In the genomic region with DNA sequence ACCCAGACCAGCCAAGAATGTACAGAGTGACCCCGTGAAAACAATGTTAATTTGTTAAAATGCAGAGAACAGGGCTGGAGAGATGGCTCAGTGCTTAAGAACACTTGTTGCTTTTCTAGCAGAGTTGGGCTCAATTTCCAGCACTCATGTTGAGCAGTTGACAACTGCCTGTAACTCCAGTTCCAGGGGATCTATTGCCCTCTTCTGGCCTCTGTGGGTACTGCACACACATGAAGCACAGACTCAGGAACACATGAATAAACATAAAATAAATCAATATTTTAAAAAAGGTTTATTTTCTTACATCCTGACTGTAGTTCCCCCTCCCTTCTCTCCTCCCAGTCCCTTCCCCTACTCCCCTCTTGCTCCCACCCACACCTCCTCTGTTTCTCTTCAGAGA, we compare ENCODE assay signal across 19 mouse cellular contexts. TPM values are rescaled to one million over a fixed set of nuclear protein-coding genes. Genes with fewer than 3 reads are reported as not detected.
DNase-seq lines count a peak whose midpoint lies in the region; ATAC-seq and TF ChIP-seq lines count a peak whose summit lies in the region.
"Had no signal": no experiment of that assay in that cellular context is flagged by ENCODE, and none has a peak within 500 bp of the region (broad histone marks: within the 10 kb centered on the region; RNA-seq: fewer than 3 reads in every experiment).

No protein-coding gene starts in this region.

- no peak for ATAC-seq in kidney, postnatal 0 days (replicated peaks; ENCODE audit: low FRiP score, low read depth)
- ATAC-seq in kidney, embryonic 16.5 days (ENCODE audit: low FRiP score, low TSS enrichment): no peak
- ATAC-seq: midbrain, embryonic 16.5 days had no signal

- H3K4me1 ChIP-seq in kidney, postnatal 0 days (replicated peaks; ENCODE audit: insufficient read depth, low read length): no peaks in the 10 kb centered on the region
- no peaks in the 10 kb centered on the region for H3K4me1 ChIP-seq in kidney, embryonic 16.5 days (ENCODE audit: insufficient read depth, low read length)
- H3K4me1 ChIP-seq: embryonic facial prominence, embryonic 10.5 days; forebrain, embryonic 12.5 days; heart, embryonic 10.5 days; limb, embryonic 12.5 days; megakaryocyte, embryonic 14.5 days had no signal

- no peak for DNase-seq in kidney, postnatal 0 days (ENCODE audit: low spot score)
- DNase-seq in 3T3-L1 (ENCODE audit: low read depth, low spot score): peak; percentile 6
- peak; percentile 22 to 23 for DNase-seq in B cell, adult 2 months
- no peak for DNase-seq in brain, embryonic 14.5 days (ENCODE audit: low read depth)
- no peak for DNase-seq in spleen, postnatal 4 days (ENCODE audit: low spot score in 2 of 2)
- DNase-seq in cerebellum, adult 18-20 months: no peak
- DNase-seq: adrenal gland, postnatal 14 days; cerebellum, adult 2 months; lung, postnatal 14 days; right cerebral cortex, postnatal 25 days; thymus, postnatal 14 days had no signal

- H3K4me2 ChIP-seq in kidney, postnatal 0 days (ENCODE audit: low read length): no peak overlapping the region
- H3K4me2 ChIP-seq in kidney, embryonic 16.5 days (replicated peaks; ENCODE audit: low read depth, low read length): no peak overlapping the region
- H3K4me2 ChIP-seq: forebrain, embryonic 12.5 days; limb, embryonic 12.5 days had no signal

- H3K27ac ChIP-seq in kidney, postnatal 0 days: no peak overlapping the region
- H3K27ac ChIP-seq in kidney, embryonic 16.5 days (ENCODE audit: low read length): no peak overlapping the region
- H3K27ac ChIP-seq: embryonic facial prominence, embryonic 10.5 days; forebrain, embryonic 12.5 days; heart, embryonic 10.5 days; limb, embryonic 12.5 days had no signal

- no peaks in the 10 kb centered on the region for H3K27me3 ChIP-seq in kidney, postnatal 0 days (ENCODE audit: insufficient read depth, low read length)
- no peaks in the 10 kb centered on the region for H3K27me3 ChIP-seq in kidney, embryonic 16.5 days (ENCODE audit: insufficient read depth, low read length)
- H3K27me3 ChIP-seq: CH12.LX; forebrain, embryonic 12.5 days; limb, embryonic 12.5 days had no signal

- no peaks in the 10 kb centered on the region for H3K36me3 ChIP-seq in kidney, postnatal 0 days (ENCODE audit: insufficient read depth, low read length)
- H3K36me3 ChIP-seq in kidney, embryonic 16.5 days (ENCODE audit: insufficient read depth, low read length): no peaks in the 10 kb centered on the region
- H3K36me3 ChIP-seq: embryonic facial prominence, embryonic 10.5 days; forebrain, embryonic 12.5 days; heart, embryonic 10.5 days; limb, embryonic 12.5 days had no signal

- no peak overlapping the region for H3K4me3 ChIP-seq in kidney, postnatal 0 days (replicated peaks; ENCODE audit: low read depth, low read length)
- no peak overlapping the region for H3K4me3 ChIP-seq in kidney, embryonic 16.5 days (ENCODE audit: low read length)
- H3K4me3 ChIP-seq: embryonic facial prominence, embryonic 10.5 days; forebrain, embryonic 12.5 days; heart, embryonic 10.5 days; limb, embryonic 12.5 days; megakaryocyte, embryonic 14.5 days had no signal

- WGBS in kidney, postnatal 0 days: 56% methylated on average over 1 of the region's 1 CpGs
- 67% methylated on average over 1 of the region's 1 CpGs for WGBS in kidney, embryonic 16.5 days

- no peak for TF ChIP-seq POLR2A in brain, embryonic 14.5 days (IDR thresholded peaks at IDR 0.05; ENCODE audit: borderline replicate concordance, extremely low read depth, insufficient read depth, insufficient read length, poor library complexity, severe bottlenecking)

- H3K9me3 ChIP-seq in kidney, postnatal 0 days (replicated peaks; ENCODE audit: low read length): no peaks in the 10 kb centered on the region
- H3K9me3 ChIP-seq in kidney, embryonic 16.5 days (ENCODE audit: low read length): peaks cover 7% of the 10 kb centered on the region; the same call in 1 of the 2 replicates
- H3K9me3 ChIP-seq: forebrain, embryonic 12.5 days; heart, embryonic 10.5 days had no signal

- TF ChIP-seq CTCF in kidney, postnatal 0 days (IDR thresholded peaks at IDR 0.05; ENCODE audit: low read depth): peak; percentile 17; the same call in 1 of the 2 replicates
- TF ChIP-seq CTCF in brain, embryonic 14.5 days (IDR thresholded peaks at IDR 0.05; ENCODE audit: borderline replicate concordance, extremely low read depth, insufficient read depth, insufficient read length): peak; percentile 16; the same call in 1 of the 2 replicates

- H3K9ac ChIP-seq in kidney, postnatal 0 days (ENCODE audit: low read depth, low read length): no peak overlapping the region
- H3K9ac ChIP-seq in kidney, embryonic 16.5 days (replicated peaks; ENCODE audit: low read length): no peak overlapping the region
- H3K9ac ChIP-seq: forebrain, embryonic 12.5 days; limb, embryonic 12.5 days had no signal

RNA-seq across cellular contexts. Expression of a gene that starts 18.3 kb away (rescaled TPM):
- polyA plus RNA-seq in kidney, postnatal 0 days (2015; fragmentation: Nextera tagmentation; extraction: Ambion mirVana): 53.7 and 57.0 TPM in 2 replicates
- 36.4 and 37.3 TPM in 2 replicates for polyA plus RNA-seq in kidney, embryonic 16.5 days (2015; fragmentation: Nextera tagmentation; extraction: Ambion mirVana)
- 19.0 and 19.8 TPM in 2 replicates for polyA plus RNA-seq in brain, embryonic 14.5 days (2012; rRNA removed)

RNA-seq across cellular contexts. Expression of a gene that starts 52.8 kb away (rescaled TPM):
- 92.6 and 97.2 TPM in 2 replicates for polyA plus RNA-seq in kidney, postnatal 0 days (2015; fragmentation: Nextera tagmentation; extraction: Ambion mirVana)
- polyA plus RNA-seq in kidney, embryonic 16.5 days (2015; fragmentation: Nextera tagmentation; extraction: Ambion mirVana): 77.7 and 81.7 TPM in 2 replicates
- polyA plus RNA-seq in brain, embryonic 14.5 days (2012; rRNA removed): 89.9 and 97.5 TPM in 2 replicates

Comparison
In these comparisons a context has a peak if more than half of its experiments do, and no peak if none do; other contexts are left out.
1. DNase-seq: peak in 3T3-L1 (single experiment) and B cell, adult 2 months (2 of 2); none in kidney, postnatal 0 days (single experiment), brain, embryonic 14.5 days (single experiment), spleen, postnatal 4 days (0 of 2) and cerebellum, adult 18-20 months (0 of 2).